Mouse (Mus musculus) thymus, postnatal 4 days (tissue): ENCODE results near the gene Gcgr.
"Not testable (repeated sequence)": the region's sequence is repeated elsewhere in the genome, so short reads cannot be mapped to it uniquely, and the experiment has no call there.

Experiments
- DNase-seq: peaks from one replicate; pipeline ENCODE4 v3.0.0; 2021

Gcgr gene

DNA sequence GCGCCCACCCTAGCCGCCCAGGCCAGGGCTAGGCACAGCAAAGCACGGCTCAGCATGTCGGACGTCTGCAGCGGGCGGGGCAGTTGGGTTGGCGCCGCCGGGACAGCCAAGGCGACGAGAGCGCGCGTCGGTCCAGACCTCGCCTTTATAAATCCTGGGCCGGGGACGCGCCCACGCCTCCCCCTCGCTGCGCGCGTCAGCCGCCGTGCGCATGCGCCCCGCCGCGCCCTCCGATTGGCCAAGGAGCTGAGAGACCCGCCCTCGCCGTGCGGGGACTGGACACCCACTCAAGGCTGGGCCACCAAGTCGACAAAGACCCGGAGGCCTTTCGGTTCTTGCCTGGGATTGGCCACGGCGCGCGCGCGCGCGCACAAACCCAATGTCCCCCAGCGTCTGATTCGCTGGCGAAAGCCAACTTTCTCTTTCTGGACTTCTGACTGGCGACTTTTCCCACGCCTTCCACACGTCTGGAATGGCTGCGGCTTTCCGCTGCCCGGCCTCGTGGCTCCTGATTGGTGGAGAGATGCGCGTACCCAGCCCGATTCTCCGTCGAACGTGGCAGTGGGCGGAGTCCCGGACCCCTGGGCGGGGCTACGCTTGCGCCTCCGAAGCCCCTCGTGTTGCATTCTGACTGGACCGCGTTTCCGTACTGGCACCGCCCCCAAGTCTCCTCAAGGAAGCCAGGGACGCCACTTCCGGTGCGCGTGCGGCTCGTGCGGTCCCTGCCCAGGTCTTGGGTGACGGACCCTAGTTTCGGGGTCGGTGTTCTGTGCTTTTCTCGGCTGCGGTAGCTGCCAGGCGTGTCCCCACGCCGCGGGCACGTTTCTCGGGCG is 42.5 kb downstream of the Gcgr start, which contains the start of gene P4hb:
Gene P4hb (minus strand): TSS at position 502 of the 833 bp plus-strand sequence.
- peak; percentile 99 for DNase-seq

DNA sequence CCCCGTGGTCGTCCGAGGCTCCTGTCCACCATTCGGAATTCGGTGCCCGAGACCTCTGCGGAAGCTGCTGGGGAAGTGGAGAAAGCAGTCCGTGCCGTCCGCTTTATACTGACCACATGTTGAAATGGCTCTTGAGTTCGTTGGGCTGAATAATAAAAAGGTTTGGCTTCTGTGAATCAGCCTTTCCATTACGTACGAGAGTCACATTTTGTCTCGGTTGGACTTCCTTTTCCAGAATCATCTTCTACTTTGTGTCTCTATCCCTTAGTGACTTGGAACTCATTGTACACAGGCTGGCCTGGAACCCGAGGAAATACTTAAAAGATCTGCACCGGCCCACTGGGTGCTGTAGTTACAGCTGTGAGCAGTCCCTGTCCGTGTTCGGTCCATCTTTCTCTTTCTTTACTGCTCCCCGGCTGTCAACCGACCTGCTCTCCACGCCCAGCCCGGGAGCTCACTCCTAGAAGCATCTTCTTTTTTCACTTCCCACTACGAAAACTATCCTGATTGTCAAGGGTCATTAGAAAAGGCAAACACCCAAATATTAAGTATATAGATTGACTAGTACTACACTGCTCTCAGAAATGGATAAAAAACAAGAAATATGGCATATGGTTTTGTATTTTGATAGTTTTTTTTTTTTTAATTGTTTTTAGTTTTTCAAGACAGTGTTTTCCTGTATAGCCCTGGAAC is 43.2 kb downstream of the Gcgr start:
- peak; percentile 28 for DNase-seq

DNA sequence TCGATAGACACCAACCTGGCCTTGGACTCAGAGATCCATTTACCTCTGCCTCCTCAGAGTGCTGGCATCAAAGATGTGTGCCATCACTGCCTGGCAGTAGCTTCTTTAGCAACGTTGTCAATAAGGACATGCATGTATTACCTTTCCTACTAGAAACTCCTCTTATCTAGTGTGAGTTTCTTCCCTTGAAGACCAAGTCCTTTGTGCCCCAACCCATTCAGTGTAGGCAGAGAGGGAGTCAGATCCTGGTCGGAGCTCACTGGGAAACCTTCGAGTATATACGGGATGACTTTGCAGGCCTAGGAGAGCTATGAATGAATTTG is 43.7 kb downstream of the Gcgr start:
- no peak for DNase-seq

GRCm38 (mm10) chr11:120575046-120575445 is 44.5 kb downstream of the Gcgr start:
- DNase-seq: no peak

DNA sequence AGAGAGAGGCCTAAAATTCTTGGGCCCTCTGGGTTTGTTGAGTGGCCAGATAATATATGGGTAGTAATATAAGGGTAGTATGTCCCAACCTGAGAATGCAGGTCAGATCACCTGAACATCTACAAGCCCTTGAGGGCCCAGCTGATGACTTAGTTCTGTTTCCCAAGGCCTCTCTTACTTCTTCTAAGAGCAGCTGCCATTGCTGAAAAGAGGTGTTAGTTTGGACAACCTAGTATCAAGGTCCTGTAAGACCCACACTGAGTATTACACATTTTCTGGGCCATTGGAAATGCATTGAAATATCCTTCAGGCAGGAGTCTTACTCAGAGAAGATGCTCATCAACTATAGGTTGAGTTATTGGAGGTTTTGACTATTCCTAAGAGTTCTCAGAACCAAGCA is 45.4 kb downstream of the Gcgr start:
- DNase-seq: no peak

DNA sequence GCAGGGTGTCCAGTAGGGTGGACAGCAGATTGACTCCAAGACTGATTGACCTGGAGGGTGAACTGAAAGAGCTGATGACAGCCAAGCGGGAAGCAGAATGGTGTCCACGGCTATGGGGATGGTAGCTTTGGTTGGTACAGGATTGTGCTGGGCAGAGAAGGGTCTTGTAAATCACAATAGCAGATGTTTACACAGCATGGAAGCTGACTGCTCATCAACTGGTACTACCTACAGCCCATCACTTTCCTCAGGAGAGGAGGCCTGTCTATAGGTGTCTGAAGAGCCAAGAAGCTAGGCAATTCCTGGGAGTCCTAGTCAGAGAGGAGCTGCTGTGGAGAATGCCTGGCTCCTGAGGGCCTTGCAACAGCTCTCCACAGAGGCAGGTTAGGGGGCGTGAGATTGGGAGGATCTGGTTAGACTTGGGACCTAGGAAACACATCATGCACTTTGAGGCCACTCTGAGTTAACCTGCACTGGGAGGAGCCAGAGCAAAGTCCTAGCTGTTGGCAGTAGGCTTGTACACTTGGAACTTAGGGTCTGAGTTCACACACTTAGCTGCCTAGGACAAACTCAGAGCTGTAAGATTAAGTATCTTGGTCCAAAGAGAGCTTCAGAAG is 46.0 kb downstream of the Gcgr start:
- DNase-seq: no peak

- peak; percentile 32 for DNase-seq
These were observed 46.9 kb downstream of the Gcgr start for GRCm38 (mm10) chr11:120577211-120578023.

GRCm38 (mm10) chr11:120578024-120578693 is 47.7 kb downstream of the Gcgr start:
- no peak for DNase-seq

- DNase-seq: no peak
These were observed 48.3 kb downstream of the Gcgr start for GRCm38 (mm10) chr11:120578694-120579243.

GRCm38 (mm10) chr11:120579316-120580107 is 49.0 kb downstream of the Gcgr start:
- DNase-seq: peak; percentile 92

- peak; percentile 54 for DNase-seq
These were observed 49.7 kb downstream of the Gcgr start for GRCm38 (mm10) chr11:120580190-120580589.

GRCm38 (mm10) chr11:120580871-120581331 is 50.4 kb downstream of the Gcgr start:
- peak; percentile 70 for DNase-seq

- DNase-seq: peak; percentile 93
These were observed 51.2 kb downstream of the Gcgr start, which contains the start of gene Arhgdia for GRCm38 (mm10) chr11:120581490-120582267. Arhgdia (minus strand) TSS chr11:120581624.

GRCm38 (mm10) chr11:120582268-120582981 is 51.9 kb downstream of the Gcgr start:
- peak; percentile 69 for DNase-seq

- DNase-seq: not testable (repeated sequence)
These were observed 52.4 kb downstream of the Gcgr start for GRCm38 (mm10) chr11:120582982-120583293.

- no peak for DNase-seq
These were observed 53.4 kb downstream of the Gcgr start for GRCm38 (mm10) chr11:120583937-120584336.

DNA sequence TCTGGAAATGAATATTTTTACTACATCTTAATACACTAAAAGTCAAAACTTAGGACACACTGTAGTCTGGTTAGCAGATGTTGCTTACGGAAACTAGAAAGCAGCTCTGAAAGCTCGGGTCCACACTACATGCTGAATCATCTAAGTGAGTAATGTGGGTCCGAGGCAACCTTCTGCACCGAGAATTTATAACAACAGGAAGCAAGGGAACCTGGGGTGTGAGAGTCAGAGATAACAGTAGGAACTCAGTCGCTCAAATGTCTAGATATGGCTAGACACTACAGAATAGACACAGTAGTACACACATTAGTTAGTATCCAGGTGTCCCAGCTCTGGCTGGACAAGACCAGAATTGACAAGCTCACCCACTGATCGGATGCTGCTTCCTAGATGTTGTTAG is 58.0 kb downstream of the Gcgr start:
- DNase-seq: no peak
